Mouse (Mus musculus): Measurements from ENCODE around the gene Klhl29. TPM values are rescaled to one million over a fixed set of nuclear protein-coding genes. Genes with fewer than 3 reads are reported as not detected.

Klhl29 gene
- polyA plus RNA-seq, 1 experiment = 0.22 TPM

DNA sequence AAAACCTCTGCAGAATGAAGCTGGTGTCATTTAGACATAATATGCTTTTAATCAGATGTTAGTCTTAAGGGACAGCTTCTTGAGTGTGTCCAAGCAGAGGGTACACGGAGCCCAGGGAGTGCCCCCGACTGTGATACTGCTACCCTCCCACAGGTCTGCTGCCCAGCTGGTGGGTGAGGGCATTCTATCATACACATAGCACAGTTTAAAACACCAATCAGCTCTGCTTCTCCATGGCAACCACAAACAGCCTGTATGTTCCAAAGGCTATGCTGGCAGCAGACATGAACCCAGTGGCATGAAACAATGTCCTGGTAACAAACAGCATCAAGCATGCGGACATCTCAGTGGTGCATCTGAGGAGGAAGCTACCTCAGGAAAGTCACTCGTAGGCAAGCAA is 192.9 kb downstream of the Klhl29 start:
- no peak overlapping the region for H3K27ac ChIP-seq (ENCODE audit: control insufficient read depth, insufficient read depth, low read depth, low read length, poor library complexity)
- no peak overlapping the region for H3K4me3 ChIP-seq (replicated peaks; ENCODE audit: control insufficient read depth, low read depth, low read length)
- H3K4me1 ChIP-seq (ENCODE audit: control insufficient read depth, insufficient read depth, low read length) = no peaks in the 10 kb centered on the region
- TF ChIP-seq CTCF (IDR thresholded peaks at IDR 0.05; ENCODE audit: control insufficient read depth, insufficient read depth, low read length) (no peak), POLR2A (IDR thresholded peaks at IDR 0.05; ENCODE audit: borderline replicate concordance, control insufficient read depth, low read depth, low read length) (no peak)
- 84% methylated on average over 4 of the region's 4 CpGs for WGBS

DNA sequence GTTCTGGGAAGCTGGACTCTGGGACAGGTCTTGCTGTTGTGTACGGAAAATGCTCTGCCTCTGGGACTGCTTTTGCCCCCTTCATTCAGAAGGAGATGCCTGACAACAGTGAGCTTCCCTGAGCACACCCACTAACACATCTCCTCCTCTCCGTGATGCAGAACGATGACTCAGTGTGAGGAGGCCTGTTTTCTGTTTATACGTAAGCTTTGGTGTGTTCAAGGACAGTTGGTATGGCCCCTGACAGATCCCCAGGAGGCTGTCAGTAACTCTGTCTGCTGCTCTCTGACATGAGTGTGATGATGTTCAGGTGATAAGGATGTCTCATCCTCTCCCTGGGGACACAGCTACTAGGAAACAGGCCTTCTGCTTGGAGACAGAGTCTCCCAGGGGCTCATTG is 193.3 kb downstream of the Klhl29 start:
- WGBS = 76% methylated on average over 4 of the region's 4 CpGs
- Histone ChIP-seq H3K4me3 (replicated peaks; ENCODE audit: control insufficient read depth, low read depth, low read length) (no peak overlapping the region), H3K27ac (ENCODE audit: control insufficient read depth, insufficient read depth, low read depth, low read length, poor library complexity) (no peak overlapping the region), H3K4me1 (ENCODE audit: control insufficient read depth, insufficient read depth, low read length) (no peaks in the 10 kb centered on the region)
- TF ChIP-seq POLR2A (IDR thresholded peaks at IDR 0.05; ENCODE audit: borderline replicate concordance, control insufficient read depth, low read depth, low read length) (no peak), CTCF (IDR thresholded peaks at IDR 0.05; ENCODE audit: control insufficient read depth, insufficient read depth, low read length) (no peak)

DNA sequence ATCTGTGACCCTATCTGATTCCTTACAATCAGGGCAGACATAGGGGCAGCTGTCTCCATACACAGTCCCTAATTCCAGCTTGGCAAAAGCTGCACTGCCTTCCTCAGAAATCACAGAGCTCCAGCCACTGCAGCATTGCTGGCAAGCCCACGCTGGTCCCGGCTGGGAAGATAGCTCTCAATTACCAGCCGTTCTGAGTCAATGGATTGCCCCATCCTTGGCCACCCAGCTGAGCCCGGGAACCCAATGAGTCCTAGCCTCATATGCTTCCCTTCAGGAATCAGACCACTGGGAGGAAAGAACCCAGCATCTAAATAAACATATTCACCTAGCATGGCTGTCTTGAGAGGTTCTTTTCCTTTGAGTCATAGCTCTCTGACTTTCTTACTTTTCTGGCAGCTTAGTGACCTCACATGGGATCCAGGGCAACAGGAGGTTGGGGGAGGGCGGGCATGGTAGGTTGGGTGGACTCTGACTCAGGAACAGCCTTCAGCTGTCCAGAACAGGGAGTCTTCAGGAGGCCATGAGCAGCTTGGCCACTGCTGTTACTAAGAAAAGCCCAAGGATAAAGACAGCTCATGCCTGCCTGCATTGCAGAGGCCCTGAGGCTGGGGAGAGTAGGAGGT is 198.7 kb downstream of the Klhl29 start:
- WGBS = 68% methylated on average over 5 of the region's 5 CpGs
- H3K4me3 ChIP-seq (replicated peaks; ENCODE audit: control insufficient read depth, low read depth, low read length) = no peak overlapping the region
- TF ChIP-seq POLR2A (IDR thresholded peaks at IDR 0.05; ENCODE audit: borderline replicate concordance, control insufficient read depth, low read depth, low read length) (no peak), CTCF (IDR thresholded peaks at IDR 0.05; ENCODE audit: control insufficient read depth, insufficient read depth, low read length) (no peak)
- H3K4me1 ChIP-seq (ENCODE audit: control insufficient read depth, insufficient read depth, low read length) = no peaks in the 10 kb centered on the region
- no peak overlapping the region for H3K27ac ChIP-seq (ENCODE audit: control insufficient read depth, insufficient read depth, low read depth, low read length, poor library complexity)

DNA sequence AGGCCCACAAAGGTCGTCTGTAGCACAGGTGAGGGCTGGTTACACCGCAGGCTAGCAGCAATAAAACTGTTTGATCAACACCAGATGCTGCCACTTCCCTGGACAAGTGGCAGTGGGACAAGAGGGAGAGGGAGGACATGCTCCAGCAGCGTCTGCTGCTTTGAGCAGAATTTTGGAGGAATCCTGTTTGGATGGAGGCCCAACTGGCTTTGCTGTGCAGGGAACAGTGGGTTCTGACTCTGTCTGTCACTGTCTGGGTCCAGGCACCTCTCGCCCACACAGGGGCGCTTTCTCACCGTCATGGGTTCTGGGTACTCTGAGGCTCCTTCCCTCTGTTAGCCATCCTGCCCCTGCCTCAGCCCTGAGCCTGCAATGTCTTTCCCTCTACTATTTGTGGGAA is 209.3 kb downstream of the Klhl29 start:
- H3K4me1 ChIP-seq (ENCODE audit: control insufficient read depth, insufficient read depth, low read length) = no peaks in the 10 kb centered on the region
- 60% methylated on average over 6 of the region's 6 CpGs for WGBS
- no peak for TF ChIP-seq POLR2A (IDR thresholded peaks at IDR 0.05; ENCODE audit: borderline replicate concordance, control insufficient read depth, low read depth, low read length)
- TF ChIP-seq CTCF (IDR thresholded peaks at IDR 0.05; ENCODE audit: control insufficient read depth, insufficient read depth, low read length) = no peak
- no peak overlapping the region for H3K4me3 ChIP-seq (replicated peaks; ENCODE audit: control insufficient read depth, low read depth, low read length)
- no peak overlapping the region for H3K27ac ChIP-seq (ENCODE audit: control insufficient read depth, insufficient read depth, low read depth, low read length, poor library complexity)

DNA sequence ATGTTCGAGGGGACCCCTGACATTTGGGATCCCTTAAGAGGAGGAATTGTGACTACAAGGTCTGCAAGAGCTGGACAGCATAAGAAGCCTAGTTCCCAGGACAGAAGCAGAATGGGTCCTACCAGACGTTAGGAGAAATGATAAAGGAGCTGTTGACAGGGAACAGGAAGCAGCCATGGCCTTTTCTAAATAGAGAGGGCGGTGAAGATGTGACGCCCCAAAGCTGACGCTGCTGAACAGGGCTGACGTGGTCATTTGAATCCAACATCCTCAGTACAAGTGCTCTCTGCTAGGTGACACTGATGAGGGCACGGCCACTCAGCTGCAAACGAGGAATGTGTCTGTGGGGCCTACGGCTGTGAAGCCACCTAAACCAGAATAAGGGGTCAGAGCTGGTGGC is 210.1 kb downstream of the Klhl29 start:
- H3K4me3 ChIP-seq (replicated peaks; ENCODE audit: control insufficient read depth, low read depth, low read length) = no peak overlapping the region
- TF ChIP-seq POLR2A (IDR thresholded peaks at IDR 0.05; ENCODE audit: borderline replicate concordance, control insufficient read depth, low read depth, low read length) = no peak
- TF ChIP-seq CTCF (IDR thresholded peaks at IDR 0.05; ENCODE audit: control insufficient read depth, insufficient read depth, low read length) = no peak
- 60% methylated on average over 9 of the region's 9 CpGs for WGBS
- H3K4me1 ChIP-seq (ENCODE audit: control insufficient read depth, insufficient read depth, low read length) = no peaks in the 10 kb centered on the region
- H3K27ac ChIP-seq (ENCODE audit: control insufficient read depth, insufficient read depth, low read depth, low read length, poor library complexity) = no peak overlapping the region

DNA sequence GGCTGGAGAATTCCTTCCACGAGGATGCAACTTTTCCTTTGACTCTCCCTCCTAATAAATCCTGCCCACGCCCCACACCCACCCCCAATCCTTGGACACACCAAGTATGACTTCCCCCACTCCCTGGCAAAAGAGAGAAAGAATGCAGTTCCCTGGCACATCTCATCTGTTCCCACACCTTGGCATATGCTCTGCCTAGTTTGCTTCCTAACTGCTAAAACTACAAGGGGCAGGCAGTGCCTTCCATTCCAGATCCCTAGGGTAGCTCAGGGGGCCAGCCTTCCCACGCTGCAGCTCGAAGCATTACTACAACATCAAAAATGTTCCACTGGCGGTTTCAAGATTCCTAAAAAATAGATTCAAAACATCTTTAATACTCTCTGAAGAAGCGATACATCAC is 212.8 kb downstream of the Klhl29 start:
- TF ChIP-seq CTCF (IDR thresholded peaks at IDR 0.05; ENCODE audit: control insufficient read depth, insufficient read depth, low read length) = no peak
- TF ChIP-seq POLR2A (IDR thresholded peaks at IDR 0.05; ENCODE audit: borderline replicate concordance, control insufficient read depth, low read depth, low read length) = no peak
- WGBS = 69% methylated on average over 6 of the region's 6 CpGs
- Histone ChIP-seq H3K27ac (ENCODE audit: control insufficient read depth, insufficient read depth, low read depth, low read length, poor library complexity) (no peak overlapping the region), H3K4me3 (replicated peaks; ENCODE audit: control insufficient read depth, low read depth, low read length) (no peak overlapping the region), H3K4me1 (ENCODE audit: control insufficient read depth, insufficient read depth, low read length) (no peaks in the 10 kb centered on the region)

DNA sequence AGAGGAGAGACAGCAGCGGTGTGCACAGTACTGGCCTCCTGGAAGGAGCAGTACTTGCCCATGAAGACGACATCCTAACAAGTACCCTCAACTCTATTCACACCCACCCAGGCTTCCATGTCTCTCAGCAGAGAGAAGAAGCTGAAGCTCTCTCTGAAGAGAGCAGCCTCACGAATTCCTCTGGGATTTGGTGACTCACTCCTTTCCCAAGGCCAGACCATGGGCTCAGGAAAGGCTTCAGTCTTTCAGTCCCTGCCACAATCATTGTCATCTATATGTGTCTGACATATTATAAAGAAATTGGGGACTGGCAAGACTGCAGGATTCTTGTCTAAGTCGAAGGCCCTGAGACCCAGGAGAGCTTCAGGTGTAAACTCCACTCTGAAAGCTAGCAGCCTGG is 213.9 kb downstream of the Klhl29 start:
- 77% methylated on average over 4 of the region's 4 CpGs for WGBS
- TF ChIP-seq CTCF (IDR thresholded peaks at IDR 0.05; ENCODE audit: control insufficient read depth, insufficient read depth, low read length) (no peak), POLR2A (IDR thresholded peaks at IDR 0.05; ENCODE audit: borderline replicate concordance, control insufficient read depth, low read depth, low read length) (no peak)
- no peak overlapping the region for H3K27ac ChIP-seq (ENCODE audit: control insufficient read depth, insufficient read depth, low read depth, low read length, poor library complexity)
- no peaks in the 10 kb centered on the region for H3K4me1 ChIP-seq (ENCODE audit: control insufficient read depth, insufficient read depth, low read length)
- H3K4me3 ChIP-seq (replicated peaks; ENCODE audit: control insufficient read depth, low read depth, low read length) = no peak overlapping the region

DNA sequence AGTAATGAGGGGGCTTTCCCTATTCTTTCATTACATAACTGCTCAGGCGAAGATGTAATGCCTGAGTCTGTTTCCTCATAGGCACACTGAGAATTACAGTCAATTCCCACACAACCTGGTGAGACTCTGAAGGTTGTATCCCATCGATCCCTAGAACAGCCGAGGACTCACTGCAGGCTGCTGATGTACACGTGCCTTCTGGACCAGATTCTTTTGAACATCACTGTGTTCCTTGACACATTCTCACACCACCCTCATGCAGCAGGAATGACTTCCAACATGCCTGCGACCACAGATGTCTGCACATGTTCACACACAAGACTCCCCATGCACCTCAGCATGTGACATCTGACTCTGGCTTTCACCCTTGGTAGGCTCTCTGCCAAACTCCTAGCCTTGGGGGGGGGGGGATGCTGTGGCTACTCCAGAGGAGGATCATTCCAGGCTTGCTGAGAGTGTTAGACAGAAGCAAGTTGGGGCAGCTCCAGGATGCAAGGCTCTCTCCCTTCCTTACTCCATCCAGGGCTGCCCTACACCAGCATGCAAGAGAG is 217.5 kb downstream of the Klhl29 start:
- TF ChIP-seq POLR2A (IDR thresholded peaks at IDR 0.05; ENCODE audit: borderline replicate concordance, control insufficient read depth, low read depth, low read length) (no peak), CTCF (IDR thresholded peaks at IDR 0.05; ENCODE audit: control insufficient read depth, insufficient read depth, low read length) (no peak)
- 74% methylated on average over 5 of the region's 5 CpGs for WGBS
- Histone ChIP-seq H3K27ac (ENCODE audit: control insufficient read depth, insufficient read depth, low read depth, low read length, poor library complexity) (no peak overlapping the region), H3K4me1 (ENCODE audit: control insufficient read depth, insufficient read depth, low read length) (no peaks in the 10 kb centered on the region), H3K4me3 (replicated peaks; ENCODE audit: control insufficient read depth, low read depth, low read length) (no peak overlapping the region)

Measured in bone marrow, adult 2 months (tissue).